Mouse (Mus musculus): ENCODE results near the gene Gm44965. TPM values are rescaled to one million over a fixed set of nuclear protein-coding genes. Genes with fewer than 3 reads are reported as not detected.

Gm44965 gene
- 0.72 TPM in 1 of 2 replicates, not detected in the other for polyA plus RNA-seq (2016; fragmentation: Nextera tagmentation; extraction: Ambion mirVana)

GRCm38 (mm10) chr6:48593158-48594042, at the start of gene Gm44965, which contains the start of gene Repin1:
Gene Gm44965, plus strand, starts transcription at chr6:48593941.
Gene Repin1, plus strand, starts transcription at chr6:48593883.
- H3K36me3 ChIP-seq = peaks cover 36% of the 10 kb centered on the region
- WGBS = 7% methylated on average over 44 of the region's 45 CpGs

GRCm38 (mm10) chr6:48545251-48545650, 48.5 kb upstream of the Gm44965 start:
- ATAC-seq (ENCODE audit: insufficient number of reproducible peaks, insufficient read depth, low FRiP score, low TSS enrichment, low read depth) = no peak
- 74% methylated on average over 5 of the region's 5 CpGs for WGBS
- Histone ChIP-seq H3K4me2 (no peak overlapping the region), H3K27me3 (no peaks in the 10 kb centered on the region), H3K9me3 (no peaks in the 10 kb centered on the region), H3K27ac (no peak overlapping the region), H3K36me3 (no peaks in the 10 kb centered on the region), H3K4me3 (replicated peaks) (no peak overlapping the region), H3K4me1 (replicated peaks) (peaks cover 35% of the 10 kb centered on the region), H3K9ac (replicated peaks) (no peak overlapping the region)

More at GRCm38 (mm10) chr6:48593158-48594042, at the start of gene Gm44965, which contains the start of gene Repin1:
- H3K27ac ChIP-seq = peak within 1 kb of the TSS; percentile 86
- H3K4me1 ChIP-seq (replicated peaks) = peaks cover 20% of the 10 kb centered on the region
- H3K9ac ChIP-seq (replicated peaks) = peak within 1 kb of the TSS; percentile 78
- peak; percentile 93 for ATAC-seq (ENCODE audit: insufficient number of reproducible peaks, insufficient read depth, low FRiP score, low TSS enrichment, low read depth)
- H3K9me3 ChIP-seq = peaks cover 31% of the 10 kb centered on the region
- H3K4me3 ChIP-seq (replicated peaks) = peak within 1 kb of the TSS; percentile 79
- peak within 1 kb of the TSS; percentile 80 for H3K4me2 ChIP-seq
- no peaks in the 10 kb centered on the region for H3K27me3 ChIP-seq

DNA sequence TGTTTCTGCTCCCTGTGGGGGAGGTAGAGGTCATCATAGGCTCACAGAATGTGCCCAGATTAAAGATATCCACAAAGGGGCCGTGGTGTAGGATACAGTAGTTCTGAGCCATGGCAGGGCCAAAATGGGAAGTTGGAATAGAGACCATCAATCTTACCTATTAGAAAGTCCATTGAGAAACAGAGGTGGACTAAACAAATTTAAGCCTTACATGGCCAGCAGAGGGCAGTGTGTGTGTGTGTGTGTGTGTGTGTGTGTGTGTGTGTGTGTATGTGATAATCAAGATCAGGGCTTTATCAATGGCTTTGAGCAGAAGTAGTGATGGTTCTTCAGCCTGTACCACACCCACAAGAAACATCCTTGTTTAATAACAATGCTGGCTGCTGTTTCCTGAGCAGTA, 47.5 kb upstream of the Gm44965 start:
- no peak for ATAC-seq (ENCODE audit: insufficient number of reproducible peaks, insufficient read depth, low FRiP score, low TSS enrichment, low read depth)
- H3K4me3 ChIP-seq (replicated peaks) = no peak overlapping the region
- H3K9ac ChIP-seq (replicated peaks) = no peak overlapping the region
- no peaks in the 10 kb centered on the region for H3K27me3 ChIP-seq
- H3K4me1 ChIP-seq (replicated peaks) = peaks cover 27% of the 10 kb centered on the region
- H3K27ac ChIP-seq = 0 out of 2 replicates have a peak overlapping the region, but pooled peaks have one; percentile 41
- H3K4me2 ChIP-seq = no peak overlapping the region
- no peaks in the 10 kb centered on the region for H3K36me3 ChIP-seq
- WGBS = 56% methylated on average over 1 of the region's 1 CpGs
- H3K9me3 ChIP-seq = no peaks in the 10 kb centered on the region

DNA sequence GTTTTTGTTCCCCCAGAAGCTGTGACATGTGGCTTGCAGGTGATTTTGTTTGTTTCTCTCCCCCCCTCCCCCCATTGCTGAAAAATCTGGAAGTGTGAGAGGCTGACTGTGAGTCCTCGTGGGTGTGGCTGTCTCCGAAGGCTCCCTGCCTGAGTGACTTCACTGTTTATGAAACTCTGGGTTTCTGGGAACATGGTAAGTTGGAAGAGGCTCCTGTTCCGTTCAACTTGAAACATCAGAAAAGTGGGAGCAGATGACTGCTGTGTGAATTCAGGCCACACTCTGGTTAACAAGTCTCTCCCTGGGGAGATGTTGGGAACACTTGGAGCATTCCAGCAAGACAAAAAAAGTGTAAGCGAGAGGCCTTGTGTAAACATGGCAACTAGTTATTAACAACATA, 46.9 kb upstream of the Gm44965 start:
- no peak for ATAC-seq (ENCODE audit: insufficient number of reproducible peaks, insufficient read depth, low FRiP score, low TSS enrichment, low read depth)
- Histone ChIP-seq H3K36me3 (no peaks in the 10 kb centered on the region), H3K4me1 (replicated peaks) (peaks cover 22% of the 10 kb centered on the region), H3K4me3 (replicated peaks) (no peak overlapping the region), H3K27ac (peak overlapping the region; percentile 41; the same call in 1 of the 2 replicates), H3K27me3 (no peaks in the 10 kb centered on the region), H3K9me3 (no peaks in the 10 kb centered on the region), H3K9ac (replicated peaks) (no peak overlapping the region), H3K4me2 (no peak overlapping the region)
- 49% methylated on average over 4 of the region's 4 CpGs for WGBS

GRCm38 (mm10) chr6:48548314-48548713, 45.4 kb upstream of the Gm44965 start:
- no peak overlapping the region for H3K4me2 ChIP-seq
- WGBS = 92% methylated on average over 6 of the region's 6 CpGs
- ATAC-seq (ENCODE audit: insufficient number of reproducible peaks, insufficient read depth, low FRiP score, low TSS enrichment, low read depth) = no peak
- H3K9ac ChIP-seq (replicated peaks) = no peak overlapping the region
- no peaks in the 10 kb centered on the region for H3K36me3 ChIP-seq
- no peaks in the 10 kb centered on the region for H3K27me3 ChIP-seq
- H3K9me3 ChIP-seq = no peaks in the 10 kb centered on the region
- H3K4me1 ChIP-seq (replicated peaks) = peaks cover 8% of the 10 kb centered on the region
- no peak overlapping the region for H3K4me3 ChIP-seq (replicated peaks)
- no peak overlapping the region for H3K27ac ChIP-seq

DNA sequence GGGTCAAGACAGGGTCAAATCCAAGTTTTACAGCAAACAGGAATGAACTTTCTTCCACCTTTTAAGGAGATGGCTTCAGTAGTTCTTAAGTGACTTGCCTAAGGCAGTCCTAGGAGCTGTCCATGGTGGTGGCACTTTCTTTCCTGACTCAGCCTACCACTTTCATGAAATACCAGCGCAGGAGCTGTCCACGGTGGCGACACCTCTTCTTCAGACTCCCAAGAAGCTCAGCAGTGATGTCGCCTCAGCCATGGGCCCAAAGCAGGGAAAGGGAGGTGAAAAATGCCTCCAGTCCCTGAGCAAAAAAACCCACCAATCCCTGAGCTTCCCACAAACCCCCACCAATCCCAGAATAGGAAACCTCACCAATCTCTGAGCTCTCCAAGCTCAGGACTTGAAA, 40.8 kb upstream of the Gm44965 start:
- no peak for ATAC-seq (ENCODE audit: insufficient number of reproducible peaks, insufficient read depth, low FRiP score, low TSS enrichment, low read depth)
- peaks cover 6% of the 10 kb centered on the region for H3K4me1 ChIP-seq (replicated peaks)
- 62% methylated on average over 4 of the region's 4 CpGs for WGBS

GRCm38 (mm10) chr6:48553819-48554218, 39.9 kb upstream of the Gm44965 start:
- H3K27ac ChIP-seq = peak overlapping the region; percentile 96
- peak overlapping the region; percentile 72 for H3K9ac ChIP-seq (replicated peaks)
- no peak for ATAC-seq (ENCODE audit: insufficient number of reproducible peaks, insufficient read depth, low FRiP score, low TSS enrichment, low read depth)
- H3K4me3 ChIP-seq (replicated peaks) = peak overlapping the region; percentile 52
- peaks cover 9% of the 10 kb centered on the region for H3K4me1 ChIP-seq (replicated peaks)
- 0 out of 2 replicates have a peak, but pooled peaks cover 10% of the 10 kb centered on the region for H3K36me3 ChIP-seq
- no peaks in the 10 kb centered on the region for H3K27me3 ChIP-seq
- H3K9me3 ChIP-seq = no peaks in the 10 kb centered on the region
- WGBS = 88% methylated on average over 4 of the region's 4 CpGs
- peak overlapping the region; percentile 74 for H3K4me2 ChIP-seq

More for the DNA sequence above, 40.8 kb upstream of the Gm44965 start:
- Histone ChIP-seq H3K4me3 (replicated peaks) (no peak overlapping the region), H3K4me2 (no peak overlapping the region), H3K36me3 (0 out of 2 replicates have a peak, but pooled peaks cover 10% of the 10 kb centered on the region), H3K9ac (replicated peaks) (no peak overlapping the region), H3K27me3 (no peaks in the 10 kb centered on the region), H3K27ac (no peak overlapping the region), H3K9me3 (no peaks in the 10 kb centered on the region)

DNA sequence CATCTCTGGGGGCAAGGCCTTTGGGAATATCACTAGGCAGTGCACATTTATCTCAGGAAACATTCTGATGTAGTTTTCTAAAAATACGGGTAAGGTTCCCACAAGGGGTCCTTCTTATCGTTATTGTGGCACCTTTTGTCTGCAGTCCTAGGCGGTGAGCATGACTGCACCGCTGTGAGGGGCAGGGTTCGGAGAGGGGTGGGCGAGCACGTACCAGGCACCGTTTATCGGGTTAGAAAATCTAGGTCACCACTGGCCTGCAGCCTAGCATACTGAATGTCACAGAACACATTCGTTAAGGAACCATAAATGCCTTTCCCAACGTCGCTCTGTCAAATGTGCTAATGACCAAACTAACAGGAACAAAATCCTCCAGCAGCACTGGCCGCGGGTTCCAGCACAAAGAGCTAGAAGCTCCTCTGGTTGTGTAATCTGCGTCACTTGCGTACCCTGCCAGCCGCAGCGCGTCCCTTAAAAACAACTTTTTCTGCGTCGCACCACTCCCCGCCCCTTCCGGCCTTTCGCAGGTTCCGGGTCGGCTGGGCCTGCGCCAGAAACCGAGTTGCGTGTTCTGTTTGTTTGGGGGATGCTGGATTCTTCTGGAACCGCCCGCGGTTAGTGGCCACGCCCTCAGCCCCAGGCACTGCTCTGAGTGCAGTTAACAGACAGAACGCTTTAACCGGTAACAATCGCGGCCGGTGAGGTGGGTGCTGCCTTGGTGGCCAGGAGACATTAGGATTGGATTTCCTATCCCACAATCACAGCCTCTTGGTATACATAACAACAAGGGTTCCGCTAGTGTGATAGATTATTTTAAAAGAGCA, 39.2 kb upstream of the Gm44965 start, which contains the start of gene Lrrc61:
TSS of gene Lrrc61 (plus strand) at position 517 of the 824 bp plus-strand sequence.
- WGBS = 1% methylated on average over 39 of the region's 39 CpGs
- H3K36me3 ChIP-seq = 0 out of 2 replicates have a peak, but pooled peaks cover 10% of the 10 kb centered on the region

GRCm38 (mm10) chr6:48555104-48555890, 38.4 kb upstream of the Gm44965 start:
- ATAC-seq (ENCODE audit: insufficient number of reproducible peaks, insufficient read depth, low FRiP score, low TSS enrichment, low read depth) = peak; percentile 82
- H3K27ac ChIP-seq = peak overlapping the region; percentile 96
- H3K9ac ChIP-seq (replicated peaks) = peak overlapping the region; percentile 72
- H3K4me1 ChIP-seq (replicated peaks) = peaks cover 9% of the 10 kb centered on the region
- H3K4me2 ChIP-seq = peak overlapping the region; percentile 74
- 37% methylated on average over 13 of the region's 14 CpGs for WGBS
- peak overlapping the region; percentile 52 for H3K4me3 ChIP-seq (replicated peaks)
- H3K9me3 ChIP-seq = no peaks in the 10 kb centered on the region
- H3K36me3 ChIP-seq = peaks cover 13% of the 10 kb centered on the region; the same call in 1 of the 2 replicates
- H3K27me3 ChIP-seq = no peaks in the 10 kb centered on the region

More for the DNA sequence above, 39.2 kb upstream of the Gm44965 start, which contains the start of gene Lrrc61:
- ATAC-seq (ENCODE audit: insufficient number of reproducible peaks, insufficient read depth, low FRiP score, low TSS enrichment, low read depth) = peak; percentile 87
- H3K4me1 ChIP-seq (replicated peaks) = peaks cover 9% of the 10 kb centered on the region
- H3K27me3 ChIP-seq = no peaks in the 10 kb centered on the region
- H3K27ac ChIP-seq = peak within 1 kb of the TSS; percentile 96
- no peaks in the 10 kb centered on the region for H3K9me3 ChIP-seq
- H3K4me3 ChIP-seq (replicated peaks) = peak within 1 kb of the TSS; percentile 52
- H3K4me2 ChIP-seq = peak within 1 kb of the TSS; percentile 74
- peak within 1 kb of the TSS; percentile 72 for H3K9ac ChIP-seq (replicated peaks)

- ATAC-seq (ENCODE audit: insufficient number of reproducible peaks, insufficient read depth, low FRiP score, low TSS enrichment, low read depth) = no peak
- Histone ChIP-seq H3K4me2 (peak overlapping the region; percentile 74; the same call in 1 of the 2 replicates), H3K9ac (replicated peaks) (no peak overlapping the region), H3K36me3 (peaks cover 17% of the 10 kb centered on the region; the same call in 1 of the 2 replicates), H3K27ac (peak overlapping the region; percentile 96; the same call in 1 of the 2 replicates), H3K4me1 (replicated peaks) (peaks cover 9% of the 10 kb centered on the region), H3K4me3 (replicated peaks) (peak overlapping the region; percentile 52; the same call in 1 of the 2 replicates), H3K9me3 (no peaks in the 10 kb centered on the region), H3K27me3 (no peaks in the 10 kb centered on the region)
- WGBS = 96% methylated on average over 3 of the region's 3 CpGs
These were observed 37.8 kb upstream of the Gm44965 start for GRCm38 (mm10) chr6:48555956-48556355.

Data from limb, embryonic 12.5 days (tissue).